Mouse (Mus musculus) forebrain, embryonic 10.5 days (tissue): ENCODE measurements around the gene Ptprn2. TPM values are rescaled to one million over a fixed set of nuclear protein-coding genes. Genes with fewer than 3 reads are reported as not detected.

Source experiments
- DNase-seq: peaks from one replicate; pipeline ENCODE4 v3.0.0-alpha.2; 2017; ENCODE audit warnings: low spot score; ENCODE audit errors: extremely low spot score
- H3K27ac ChIP-seq: fragments of 300-500 bp; sonication (generic); 2 replicates; pipeline ENCODE4 v1.5.1; 2016; ENCODE audit warnings: mild to moderate bottlenecking
- H3K27me3 ChIP-seq: fragments of 300-500 bp; sonication (generic); 2 replicates; pipeline ENCODE4 v1.6.1; 2016; ENCODE audit warnings: mild to moderate bottlenecking; ENCODE audit not compliant: poor library complexity, severe bottlenecking
- H3K36me3 ChIP-seq: fragments of 300-500 bp; sonication (generic); replicated peaks from 2 replicates; pipeline ENCODE4 v1.6.1; 2016; ENCODE audit warnings: mild to moderate bottlenecking, moderate library complexity
- H3K4me1 ChIP-seq: fragments of 300-500 bp; sonication (generic); 2 replicates; pipeline ENCODE4 v1.6.1; 2016
- H3K4me3 ChIP-seq: fragments of 300-500 bp; sonication (generic); 2 replicates; pipeline ENCODE4 v1.5.1; 2016; ENCODE audit warnings: mild to moderate bottlenecking, moderate library complexity
- H3K9me3 ChIP-seq: fragments of 300-500 bp; sonication (generic); 2 replicates; pipeline ENCODE4 v1.6.1; 2016; ENCODE audit warnings: mild to moderate bottlenecking, moderate library complexity
- WGBS: fragments of 180-500 bp; shearing (Covaris S2); methylation state at CpG from one replicate; pipeline ENCODE4 v1.1.7; 2016; 5-methylcytosine and 5-hydroxymethylcytosine counted together
- polyA plus RNA-seq: library from polyadenylated mRNA; unstranded; fragments of >200 nt; fragmentation: Nextera tagmentation; extraction: Ambion mirVana; gene quantifications from 2 replicates; pipeline ENCODE4 v1.2.1, GENCODE M21; 2016

Gene Ptprn2
- polyA plus RNA-seq, 1 experiment from 2014 or later: 4.8 TPM

- H3K27me3 ChIP-seq: peaks cover 99% of the 10 kb centered on the region
- DNase-seq: peak; percentile 23
These were observed 674.2 kb downstream of the Ptprn2 start for GRCm38 (mm10) chr12:117159669-117160210.

GRCm38 (mm10) chr12:117160211-117160891, 674.8 kb downstream of the Ptprn2 start:
- WGBS: 4% methylated on average over 30 of the region's 30 CpGs
- no peaks in the 10 kb centered on the region for H3K9me3 ChIP-seq
- peak; percentile 74 for DNase-seq
- peak overlapping the region; percentile 86 for H3K4me3 ChIP-seq
- peaks cover 99% of the 10 kb centered on the region for H3K27me3 ChIP-seq
- peaks cover 56% of the 10 kb centered on the region for H3K36me3 ChIP-seq
- H3K27ac ChIP-seq: peak overlapping the region; percentile 96
- H3K4me1 ChIP-seq: peaks cover 92% of the 10 kb centered on the region

More at GRCm38 (mm10) chr12:117159669-117160210, 674.2 kb downstream of the Ptprn2 start:
- Histone ChIP-seq H3K36me3 (peaks cover 51% of the 10 kb centered on the region), H3K9me3 (no peaks in the 10 kb centered on the region), H3K4me1 (peaks cover 93% of the 10 kb centered on the region), H3K4me3 (peak overlapping the region; percentile 86), H3K27ac (peak overlapping the region; percentile 96)
- WGBS: 7% methylated on average over 15 of the region's 15 CpGs

GRCm38 (mm10) chr12:117162180-117162579, 676.7 kb downstream of the Ptprn2 start:
- peaks cover 99% of the 10 kb centered on the region for H3K27me3 ChIP-seq
- 90% methylated on average over 3 of the region's 3 CpGs for WGBS
- H3K27ac ChIP-seq: no peak overlapping the region

GRCm38 (mm10) chr12:117163789-117164188, 678.3 kb downstream of the Ptprn2 start:
- peaks cover 80% of the 10 kb centered on the region for H3K36me3 ChIP-seq
- no peak overlapping the region for H3K27ac ChIP-seq
- no peaks in the 10 kb centered on the region for H3K9me3 ChIP-seq
- 69% methylated on average over 3 of the region's 3 CpGs for WGBS
- no peak for DNase-seq
- H3K4me1 ChIP-seq: peaks cover 90% of the 10 kb centered on the region
- no peak overlapping the region for H3K4me3 ChIP-seq
- H3K27me3 ChIP-seq: peaks cover 99% of the 10 kb centered on the region

More at GRCm38 (mm10) chr12:117162180-117162579, 676.7 kb downstream of the Ptprn2 start:
- Histone ChIP-seq H3K9me3 (no peaks in the 10 kb centered on the region), H3K36me3 (peaks cover 72% of the 10 kb centered on the region), H3K4me1 (peaks cover 90% of the 10 kb centered on the region), H3K4me3 (no peak overlapping the region)
- DNase-seq: no peak

GRCm38 (mm10) chr12:117166266-117166665, 680.7 kb downstream of the Ptprn2 start:
- Histone ChIP-seq H3K27ac (no peak overlapping the region), H3K27me3 (peaks cover 99% of the 10 kb centered on the region), H3K9me3 (no peaks in the 10 kb centered on the region), H3K4me3 (no peak overlapping the region), H3K4me1 (peaks cover 90% of the 10 kb centered on the region), H3K36me3 (peaks cover 83% of the 10 kb centered on the region)
- WGBS: 77% methylated on average over 5 of the region's 5 CpGs
- no peak for DNase-seq

- 57% methylated on average over 5 of the region's 5 CpGs for WGBS
- Histone ChIP-seq H3K4me3 (no peak overlapping the region), H3K4me1 (peaks cover 97% of the 10 kb centered on the region), H3K27ac (peak overlapping the region; percentile 68), H3K36me3 (peaks cover 60% of the 10 kb centered on the region), H3K27me3 (peaks cover 86% of the 10 kb centered on the region), H3K9me3 (no peaks in the 10 kb centered on the region)
- no peak for DNase-seq
These were observed 684.1 kb downstream of the Ptprn2 start for GRCm38 (mm10) chr12:117169670-117170069.

- Histone ChIP-seq H3K27ac (peak overlapping the region; percentile 85), H3K4me1 (peaks cover 100% of the 10 kb centered on the region), H3K27me3 (peaks cover 68% of the 10 kb centered on the region), H3K4me3 (peak overlapping the region; percentile 34), H3K36me3 (peaks cover 47% of the 10 kb centered on the region), H3K9me3 (no peaks in the 10 kb centered on the region)
- no peak for DNase-seq
- WGBS: 10% methylated on average over 2 of the region's 2 CpGs
These were observed 687.0 kb downstream of the Ptprn2 start for GRCm38 (mm10) chr12:117172529-117172884.

GRCm38 (mm10) chr12:117172885-117173529, 687.5 kb downstream of the Ptprn2 start:
- Histone ChIP-seq H3K9me3 (no peaks in the 10 kb centered on the region), H3K4me3 (peak overlapping the region; percentile 34), H3K27ac (peak overlapping the region; percentile 85), H3K27me3 (peaks cover 63% of the 10 kb centered on the region), H3K4me1 (peaks cover 100% of the 10 kb centered on the region), H3K36me3 (peaks cover 47% of the 10 kb centered on the region)
- DNase-seq: peak; percentile 77
- 4% methylated on average over 11 of the region's 11 CpGs for WGBS

GRCm38 (mm10) chr12:117174189-117174588, 688.7 kb downstream of the Ptprn2 start:
- peaks cover 52% of the 10 kb centered on the region for H3K27me3 ChIP-seq
- no peak for DNase-seq
- H3K27ac ChIP-seq: peak overlapping the region; percentile 85
- H3K4me1 ChIP-seq: peaks cover 99% of the 10 kb centered on the region
- no peak overlapping the region for H3K4me3 ChIP-seq
- H3K9me3 ChIP-seq: no peaks in the 10 kb centered on the region
- peaks cover 52% of the 10 kb centered on the region for H3K36me3 ChIP-seq
- 21% methylated on average over 3 of the region's 3 CpGs for WGBS

GRCm38 (mm10) chr12:117175072-117175681, 689.7 kb downstream of the Ptprn2 start:
- peaks cover 92% of the 10 kb centered on the region for H3K4me1 ChIP-seq
- 76% methylated on average over 15 of the region's 15 CpGs for WGBS
- no peaks in the 10 kb centered on the region for H3K9me3 ChIP-seq
- peak overlapping the region; percentile 85 for H3K27ac ChIP-seq
- DNase-seq: no peak
- H3K27me3 ChIP-seq: peaks cover 42% of the 10 kb centered on the region
- H3K36me3 ChIP-seq: peaks cover 53% of the 10 kb centered on the region
- peak overlapping the region; percentile 16; the same call in 1 of the 2 replicates for H3K4me3 ChIP-seq

- Histone ChIP-seq H3K27me3 (peaks cover 30% of the 10 kb centered on the region), H3K27ac (peak overlapping the region; percentile 85), H3K4me3 (peak overlapping the region; percentile 8; the same call in 1 of the 2 replicates), H3K36me3 (peaks cover 56% of the 10 kb centered on the region), H3K9me3 (no peaks in the 10 kb centered on the region), H3K4me1 (peaks cover 84% of the 10 kb centered on the region)
- DNase-seq: peak; percentile 58
- 28% methylated on average over 13 of the region's 13 CpGs for WGBS
These were observed 690.8 kb downstream of the Ptprn2 start for GRCm38 (mm10) chr12:117176259-117176823.

GRCm38 (mm10) chr12:117187167-117187566, 701.6 kb downstream of the Ptprn2 start:
- H3K4me1 ChIP-seq: peaks cover 13% of the 10 kb centered on the region
- H3K9me3 ChIP-seq: peaks cover 15% of the 10 kb centered on the region; the same call in 1 of the 2 replicates
- no peak for DNase-seq
- H3K4me3 ChIP-seq: no peak overlapping the region
- no peaks in the 10 kb centered on the region for H3K27me3 ChIP-seq
- H3K27ac ChIP-seq: no peak overlapping the region
- H3K36me3 ChIP-seq: peaks cover 100% of the 10 kb centered on the region
- WGBS: 72% methylated on average over 3 of the region's 3 CpGs
